Mouse (Mus musculus) mouse embryonic stem cell (cell line): ENCODE measurements around the gene Cldn10.

ENCODE experiments used
- in situ Hi-C, 2 experiments: fragments of 300-500 bp; cut with MboI; formaldehyde crosslinking; loops; 1 replicate in 1 of 2; 3 replicates in 1 of 2; pipeline ENCODE4 v1.14.3; 2019 to 2020; ENCODE audit warnings: low sequenced_read_pairs in 2 of 2, low pct_unique_long_range_greater_than_20kb in 1 of 2, mixed read lengths in 1 of 2; ENCODE audit not compliant: unreplicated experiment in 1 of 2

Cldn10 gene

DNA sequence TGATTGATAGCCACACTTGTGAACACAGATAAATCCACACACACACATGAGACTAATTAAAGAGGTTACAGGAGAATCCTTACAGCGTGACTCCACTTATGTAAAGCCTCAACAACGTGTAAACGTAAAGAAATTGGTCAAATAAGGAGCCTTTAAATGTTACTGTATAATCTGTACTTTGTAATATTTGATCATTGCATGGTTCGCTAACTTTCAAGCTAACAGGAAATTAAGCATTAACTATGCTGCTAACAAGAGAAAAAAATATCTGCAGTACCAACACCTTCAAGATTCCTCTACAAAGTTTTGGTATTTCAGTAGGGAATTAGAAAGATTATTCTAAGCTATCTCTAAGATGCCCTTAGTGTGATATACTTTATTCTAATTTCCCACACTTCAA lies at the start of gene Cldn10:
Gene Cldn10, plus strand, starts transcription at position 288 of the 400 bp plus-strand sequence.
- in situ Hi-C loops, result no loop called here

DNA sequence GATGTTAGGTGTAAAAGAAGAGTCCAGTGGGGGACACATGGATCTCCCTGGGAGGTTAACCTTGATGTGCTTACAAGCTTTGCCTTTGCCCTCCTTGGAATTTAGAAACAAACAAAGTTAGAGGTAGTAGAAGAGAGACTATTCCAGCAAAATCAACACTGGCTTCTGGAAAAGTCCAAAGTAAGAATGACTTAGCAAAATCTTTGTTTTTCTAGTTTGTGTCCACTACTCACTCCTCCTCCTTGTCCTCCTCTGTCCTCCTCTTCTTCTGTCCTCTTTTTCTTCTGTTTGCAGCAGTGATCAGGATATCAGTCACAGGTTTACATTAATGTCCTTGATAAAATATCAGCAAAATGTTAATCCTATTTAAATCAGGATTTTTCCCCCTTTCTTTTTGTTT lies 45.9 kb upstream of the Cldn10 start:
- in situ Hi-C loops, result no loop called here

DNA sequence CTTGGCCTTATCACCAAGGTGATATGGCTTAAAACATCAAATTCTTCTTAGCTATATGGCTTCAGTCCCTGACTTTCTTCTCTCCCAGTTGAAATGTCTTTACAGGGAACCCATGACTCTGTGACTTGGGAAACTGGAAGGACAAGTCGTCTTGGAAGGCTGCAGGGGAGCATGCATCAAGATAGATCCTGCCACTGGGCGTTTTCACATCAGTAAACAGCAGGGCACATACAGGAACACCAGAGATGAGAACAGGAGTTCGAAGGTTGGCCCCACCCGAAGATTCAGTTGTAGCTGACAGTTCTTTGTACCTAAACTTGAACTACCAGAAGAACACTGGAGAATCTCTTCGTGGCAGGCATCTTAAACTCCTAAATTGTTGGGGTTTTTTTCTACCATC lies 44.8 kb upstream of the Cldn10 start:
- in situ Hi-C loops, result no loop called here

DNA sequence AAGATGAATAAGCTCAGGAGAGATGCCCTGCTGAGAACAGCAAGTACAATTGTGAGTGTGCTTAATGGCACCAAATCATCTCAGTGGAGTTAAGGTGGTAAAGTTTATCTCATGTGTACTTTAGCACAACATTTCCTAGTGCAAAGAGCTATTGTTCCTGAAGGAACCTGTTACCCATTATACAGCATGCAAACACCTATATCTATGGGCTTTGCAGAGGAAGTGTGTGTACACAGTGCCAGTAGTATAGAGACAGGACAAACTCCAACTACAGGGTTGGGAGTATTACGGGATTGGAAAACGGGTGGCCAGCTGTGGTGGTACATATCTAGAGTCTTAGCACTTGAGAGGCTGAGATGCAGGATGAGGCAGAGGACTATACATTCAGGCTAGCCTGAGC lies 38.6 kb upstream of the Cldn10 start:
- in situ Hi-C loops, result loop anchor here in 1 of 2 experiments (5.0 kb wide), 1 partner anchor 37 kb away; no protein-coding TSS in a partner anchor

DNA sequence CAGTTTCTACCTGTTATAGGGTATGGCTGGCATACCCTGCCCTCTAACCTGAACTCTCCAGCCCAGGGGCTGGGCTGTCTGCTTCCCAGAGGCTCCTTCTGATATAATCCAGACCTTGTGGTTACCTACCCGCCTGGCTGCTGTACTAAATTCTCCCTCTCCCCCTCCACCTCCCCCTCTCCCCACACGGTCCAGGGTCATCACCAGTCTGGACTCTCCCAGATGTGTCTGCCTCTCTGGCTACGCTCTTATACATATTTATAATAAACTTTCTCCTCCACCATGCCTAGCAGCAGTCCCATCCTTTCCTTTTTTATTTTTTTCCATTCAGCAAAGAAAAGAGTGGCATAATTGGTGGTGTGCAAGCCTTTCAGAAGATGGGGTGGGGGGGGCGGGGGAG lies 38.0 kb upstream of the Cldn10 start:
- in situ Hi-C loops, result loop anchor here in 1 of 2 experiments (5.0 kb wide), 1 partner anchor 37 kb away; no protein-coding TSS in a partner anchor

DNA sequence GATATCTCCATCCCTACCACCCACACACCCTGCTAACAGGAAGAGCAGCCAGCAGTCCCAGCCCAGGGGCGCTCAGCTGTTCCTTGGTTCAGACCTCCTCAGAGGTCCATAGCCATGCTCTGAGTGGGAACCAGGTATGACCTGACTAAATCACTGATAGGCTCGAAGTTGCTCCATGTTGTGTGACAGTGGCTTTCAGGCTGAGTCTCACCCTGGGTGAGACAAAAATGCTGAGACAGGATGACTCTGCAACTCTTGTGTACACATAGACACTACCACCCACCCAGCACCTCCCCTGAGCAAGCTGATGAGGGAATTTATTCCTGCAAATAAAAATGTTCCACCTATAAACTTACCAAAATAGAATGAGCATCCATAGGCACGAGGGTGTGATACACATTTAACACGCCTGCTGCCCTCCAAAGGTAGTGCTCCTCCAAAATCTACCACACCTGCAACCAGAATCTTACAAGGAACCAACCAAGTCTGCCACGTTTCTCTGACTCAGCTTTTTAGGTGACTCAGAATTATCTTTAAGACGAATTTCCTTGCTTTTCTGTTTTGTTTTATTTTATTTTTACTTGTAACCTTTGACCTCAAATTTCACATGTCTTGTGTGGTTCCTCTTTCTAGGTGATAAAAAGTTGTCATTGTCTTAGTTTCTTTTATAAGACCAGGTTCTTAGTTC lies 37.1 kb upstream of the Cldn10 start:
- in situ Hi-C loops, result no loop called here

DNA sequence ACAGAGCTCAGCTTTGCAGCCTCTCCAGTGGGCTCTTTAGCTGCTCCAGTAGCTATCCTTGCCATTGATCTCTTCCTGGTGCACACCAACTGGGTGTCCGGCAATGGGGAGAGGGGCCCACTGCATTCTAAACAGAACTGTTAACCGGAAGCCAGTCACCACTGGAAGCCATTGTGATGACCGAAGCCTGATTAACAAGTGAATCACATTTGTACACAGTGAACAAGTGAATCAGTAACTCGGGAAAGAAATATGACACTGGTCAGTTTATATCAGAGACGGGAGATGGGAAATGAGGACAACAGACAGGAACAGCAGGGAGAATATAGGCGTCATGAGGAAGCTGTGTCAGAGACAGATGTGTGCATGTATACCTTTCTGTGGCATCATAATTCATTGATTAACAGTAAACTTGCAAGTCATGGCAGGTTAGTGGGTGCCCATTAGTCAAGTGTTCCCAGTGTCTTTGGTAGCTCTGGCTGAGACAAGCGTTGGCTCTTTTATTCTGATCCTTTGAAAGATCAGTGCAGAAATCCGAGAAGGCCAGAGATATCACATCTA lies 36.4 kb upstream of the Cldn10 start:
- in situ Hi-C loops, result no loop called here

DNA sequence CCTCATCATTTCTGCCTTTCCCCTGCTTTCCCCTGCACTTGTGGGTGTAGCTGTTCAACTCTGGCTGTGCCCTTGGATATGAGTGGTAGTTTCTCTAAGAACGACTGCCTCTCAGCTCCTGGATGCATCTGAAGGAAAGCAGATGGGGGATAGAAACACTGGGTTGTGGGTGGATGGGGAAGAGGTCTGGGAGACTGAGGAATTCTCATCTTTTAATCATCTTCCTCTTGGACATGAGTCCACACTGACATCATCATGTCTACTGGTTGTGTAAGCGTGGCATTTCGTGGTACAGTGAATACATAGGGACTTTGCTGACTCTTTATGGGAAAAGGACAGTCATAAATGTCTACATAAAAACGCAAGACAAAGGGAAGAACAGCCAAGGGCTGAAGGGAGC lies 31.7 kb upstream of the Cldn10 start:
- in situ Hi-C loops, result no loop called here

DNA sequence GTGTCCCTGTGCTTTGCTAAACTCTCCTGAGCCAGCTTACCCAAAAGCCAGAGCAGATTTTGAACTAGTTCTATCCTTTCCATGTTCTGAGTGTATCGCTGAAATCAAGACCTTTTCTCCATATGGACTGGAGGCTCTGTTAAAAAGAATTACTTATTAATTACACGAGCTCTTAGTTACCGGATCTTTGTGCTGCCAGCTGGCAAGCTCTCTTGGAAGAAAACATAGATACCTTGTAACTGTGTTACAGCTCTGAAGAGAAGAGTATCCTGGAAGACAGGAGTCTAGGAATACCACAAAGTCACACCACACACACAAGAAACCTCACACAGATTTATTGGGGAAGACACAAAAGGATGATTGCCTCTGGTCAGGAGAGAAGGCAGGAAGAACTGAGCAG lies 31.1 kb upstream of the Cldn10 start:
- in situ Hi-C loops, result no loop called here

DNA sequence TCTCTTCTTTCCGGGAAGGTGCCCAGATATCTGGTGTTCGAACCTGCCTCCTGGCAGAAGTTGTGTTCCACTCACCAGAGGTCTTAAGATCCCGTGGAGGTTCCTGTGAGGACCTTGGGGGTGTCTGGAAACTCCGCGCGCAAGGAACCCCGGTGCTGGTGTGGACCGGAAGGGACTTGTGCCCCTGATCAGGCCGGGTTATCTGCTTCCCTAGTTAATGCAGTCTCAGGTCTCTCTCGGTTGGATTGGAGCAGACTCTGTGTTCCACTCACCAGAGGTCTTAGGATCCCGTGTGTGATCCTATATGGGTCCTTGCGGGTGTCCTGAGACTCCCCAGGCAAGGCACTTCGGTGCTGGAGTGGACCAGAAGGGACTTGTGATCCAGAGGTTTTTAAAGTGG lies 24.3 kb upstream of the Cldn10 start:
- in situ Hi-C loops, result loop anchor here in 1 of 2 experiments (10.0 kb wide), 1 partner anchor 129 kb away; no protein-coding TSS in a partner anchor

DNA sequence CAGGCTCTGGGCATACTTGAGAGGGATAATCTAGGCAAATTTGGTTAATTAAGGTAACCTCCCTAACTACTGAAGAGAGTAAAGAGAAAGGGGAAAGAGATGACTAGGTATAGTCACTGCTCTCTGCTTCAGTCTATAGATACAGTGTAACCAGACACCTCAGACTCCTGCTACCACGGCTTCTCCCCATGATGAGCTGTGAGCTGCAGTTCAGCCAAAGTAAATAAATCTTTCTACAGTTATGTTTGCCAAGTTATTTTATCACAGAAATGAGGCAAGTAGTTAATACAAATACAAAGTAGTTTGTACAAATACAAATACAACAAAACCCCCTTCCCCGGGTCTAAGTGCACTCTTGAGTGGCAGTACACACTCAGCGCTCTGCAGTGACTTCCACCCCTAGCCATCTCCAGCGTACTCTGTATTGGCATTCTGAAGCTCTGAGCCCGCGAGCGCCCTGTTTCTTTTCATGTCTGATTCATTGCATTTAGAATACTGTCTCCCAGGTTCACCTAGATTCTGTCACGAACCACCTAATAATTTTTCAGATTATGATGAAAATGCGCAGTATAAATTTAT lies 23.7 kb upstream of the Cldn10 start:
- in situ Hi-C loops, result loop anchor here in 1 of 2 experiments (10.0 kb wide), 1 partner anchor 129 kb away; no protein-coding TSS in a partner anchor

DNA sequence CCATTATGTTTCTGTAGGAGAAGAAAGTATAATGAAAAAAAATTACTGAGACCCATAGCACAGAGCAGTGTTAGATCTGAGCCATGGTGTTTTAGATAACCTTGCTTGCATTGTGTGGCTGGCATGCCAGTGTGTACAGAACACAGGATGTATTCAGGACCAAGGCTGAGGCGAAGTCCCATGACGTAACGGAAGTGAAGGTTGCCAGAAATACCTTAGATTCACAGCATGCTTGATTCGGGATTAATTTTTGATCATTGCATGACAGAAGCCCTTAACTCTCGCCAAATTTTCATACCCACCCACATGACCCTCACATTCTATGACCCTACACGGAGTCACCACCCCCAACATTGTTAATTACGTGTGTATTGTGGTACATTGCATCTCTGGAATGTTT lies 22.4 kb upstream of the Cldn10 start:
- in situ Hi-C loops, result loop anchor here (5.0 to 10.0 kb wide), 2 partner anchors 131 to 143 kb away; no protein-coding TSS in a partner anchor

DNA sequence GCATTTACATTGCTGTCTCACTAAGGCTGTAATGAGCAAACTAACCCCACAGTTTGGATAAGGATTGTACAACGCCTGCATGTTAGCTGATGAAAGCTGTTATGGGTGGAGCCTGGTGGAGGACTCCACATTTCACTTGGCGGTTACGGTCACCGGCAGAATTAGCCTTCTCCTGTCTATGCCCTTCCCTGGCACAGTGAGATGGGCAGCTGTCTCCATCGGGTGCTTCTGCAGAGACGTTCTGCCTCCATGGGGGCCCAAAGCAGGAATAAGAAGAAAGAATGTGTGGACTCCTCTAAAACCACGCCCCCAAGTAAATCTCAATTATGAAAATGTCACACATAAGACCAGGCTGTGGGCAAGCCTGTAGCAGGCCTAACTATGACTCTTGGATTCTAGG lies 21.8 kb upstream of the Cldn10 start:
- in situ Hi-C loops, result loop anchor here (5.0 to 10.0 kb wide), 2 partner anchors 131 to 144 kb away; no protein-coding TSS in a partner anchor

DNA sequence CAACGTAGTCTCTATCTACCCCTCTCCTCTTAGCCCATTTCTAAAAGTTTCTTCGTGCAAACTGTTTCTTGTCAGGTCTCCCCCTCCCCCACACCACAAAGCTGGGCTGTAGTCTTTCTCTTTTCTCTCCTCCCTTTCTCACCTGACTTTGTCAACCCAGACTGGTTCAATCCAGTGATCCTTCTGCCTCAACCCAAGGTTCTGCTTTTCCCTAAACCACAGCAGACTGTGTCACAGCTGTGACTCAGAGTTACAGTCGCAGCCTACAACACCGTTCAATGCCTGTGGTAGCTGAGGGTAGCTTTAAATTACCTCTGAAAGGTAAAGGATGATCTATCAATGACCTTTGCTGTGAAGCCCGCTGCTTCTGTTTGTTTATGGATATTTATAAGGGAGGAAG lies 21.3 kb upstream of the Cldn10 start:
- in situ Hi-C loops, result loop anchor here (5.0 to 10.0 kb wide), 2 partner anchors 132 to 144 kb away; no protein-coding TSS in a partner anchor

DNA sequence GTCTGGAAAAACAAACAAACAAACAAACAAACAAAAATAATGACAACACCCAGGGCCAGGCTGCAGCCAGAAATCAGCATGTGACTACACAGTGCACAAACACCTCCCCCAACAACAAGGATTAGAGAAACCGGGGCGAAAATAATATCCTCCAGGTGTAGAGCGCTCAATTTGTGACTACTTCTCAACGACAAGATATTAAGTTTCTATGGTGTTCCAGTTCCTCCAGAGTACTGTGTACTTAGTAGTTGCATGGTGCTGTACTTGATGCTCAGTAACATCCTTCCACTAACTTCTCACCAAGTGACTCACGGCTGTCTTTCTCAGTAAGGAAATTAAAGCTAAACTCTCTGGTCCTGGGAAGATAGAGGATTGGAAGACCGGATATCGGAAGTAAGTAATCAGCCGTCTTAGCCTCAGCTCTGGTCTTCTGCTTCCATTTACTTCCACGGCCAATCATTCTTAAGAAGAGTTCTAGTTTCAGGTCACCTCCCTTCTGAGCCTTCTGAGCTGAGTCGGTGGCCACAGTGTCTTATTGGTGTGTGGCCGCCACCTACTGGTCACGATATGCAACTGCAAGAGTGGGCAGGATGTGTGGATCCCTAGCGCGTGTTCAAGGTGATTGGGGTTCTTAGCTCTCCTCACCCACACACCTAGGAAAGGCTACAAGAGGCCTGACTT lies 19.9 kb upstream of the Cldn10 start:
- in situ Hi-C loops, result loop anchor here (5.0 to 10.0 kb wide), 2 partner anchors 133 to 146 kb away; no protein-coding TSS in a partner anchor

DNA sequence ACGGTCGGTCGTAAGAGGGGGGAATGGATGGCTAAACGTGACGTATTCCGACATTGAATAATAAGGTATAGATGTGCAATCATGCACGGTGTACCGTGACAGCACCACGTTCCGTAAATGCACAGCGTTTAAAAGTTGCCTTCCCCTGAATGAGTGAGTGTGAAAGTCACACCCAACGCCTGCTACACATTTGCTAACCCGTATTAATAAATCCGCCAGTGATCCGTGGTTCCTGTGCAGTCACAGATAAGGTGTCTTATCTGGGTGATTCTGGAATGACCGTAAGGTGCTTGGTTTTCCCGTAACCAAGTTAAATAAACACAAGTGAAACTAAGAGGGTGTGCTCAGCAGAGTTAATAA lies 19.4 kb upstream of the Cldn10 start:
- in situ Hi-C loops, result loop anchor here (5.0 to 10.0 kb wide), 2 partner anchors 134 to 146 kb away; no protein-coding TSS in a partner anchor

DNA sequence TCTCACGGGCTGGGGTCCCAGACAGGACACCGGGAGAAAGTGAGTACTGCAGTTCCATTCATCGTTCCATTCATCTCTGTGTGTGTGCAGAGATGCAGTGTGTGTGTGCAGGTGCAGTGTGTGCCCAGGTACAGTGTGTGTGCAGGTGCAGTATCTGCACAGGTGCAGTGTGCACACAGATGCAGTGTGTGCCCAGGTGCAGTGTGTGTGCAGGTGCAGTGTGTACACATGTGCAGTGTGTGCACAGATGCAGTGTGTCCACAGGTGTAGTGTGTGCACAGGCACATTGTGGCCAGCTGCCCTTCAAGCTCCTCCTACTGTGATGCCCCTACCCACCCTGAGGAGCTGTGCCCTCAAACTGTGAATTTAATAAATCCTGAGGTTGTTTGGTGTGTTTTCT lies 14.0 kb upstream of the Cldn10 start:
- in situ Hi-C loops, result no loop called here

DNA sequence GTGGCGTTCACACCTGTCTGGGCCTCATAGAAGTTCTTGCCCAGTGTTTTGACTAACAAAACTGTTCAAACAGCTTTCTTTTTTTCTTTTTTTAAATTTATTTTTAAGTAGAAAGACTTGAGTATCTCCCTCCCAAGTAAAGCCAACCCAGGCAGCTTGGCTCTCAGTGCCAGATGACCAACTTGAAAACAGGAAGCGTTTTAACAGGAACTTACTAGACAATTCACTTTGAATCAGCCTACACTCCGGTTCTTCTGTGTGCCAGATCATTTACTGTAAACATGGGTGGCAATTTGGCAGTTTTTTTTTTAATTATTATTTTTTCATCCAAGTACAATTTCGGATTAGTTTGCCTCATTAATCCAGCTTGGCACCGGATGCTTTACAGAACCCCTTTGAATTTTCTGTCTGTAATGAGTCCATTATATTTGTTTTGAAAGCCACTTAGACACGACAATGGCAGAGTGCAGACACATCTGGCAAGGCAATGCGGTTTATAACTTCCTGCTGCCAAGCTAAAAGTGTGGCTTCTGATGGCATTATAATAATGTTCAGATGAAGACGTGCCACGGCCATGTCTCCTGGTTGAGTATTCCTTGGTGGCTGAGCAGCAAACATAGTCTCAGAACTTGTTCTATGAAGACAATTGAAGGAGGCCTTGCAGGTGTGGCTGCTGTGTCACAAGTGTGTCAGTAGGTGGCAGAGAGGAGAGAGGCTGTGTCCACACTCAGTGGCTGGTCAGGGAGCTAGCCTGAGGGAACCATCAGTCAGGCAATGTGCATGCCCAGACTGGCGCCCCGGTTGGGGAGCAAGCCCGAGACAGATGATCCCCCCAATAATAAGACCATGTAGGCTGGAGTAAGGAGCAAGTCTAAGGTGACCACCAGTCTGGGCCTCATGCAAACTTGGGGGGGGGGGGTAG lies 12.9 kb upstream of the Cldn10 start:
- in situ Hi-C loops, result no loop called here
